Mouse (Mus musculus): ENCODE measurements at regions not wholly inside any gene's neighbourhood (a gene's known extent, or its start where the extent isn't known, plus 50 kb on each side); places are given as distances from the start of the nearest gene placed in this dataset.

- no peak for DNase-seq (ENCODE audit: extremely low spot score)
Measured at GRCm38 (mm10) chr2:115119429-115120205, 461.9 kb upstream of the BC052040 start.

- DNase-seq (ENCODE audit: extremely low spot score) = no peak
Measured at GRCm38 (mm10) chr2:115120206-115120503, 461.4 kb upstream of the BC052040 start.

- no peak for DNase-seq (ENCODE audit: extremely low spot score)
Measured at GRCm38 (mm10) chr2:115126625-115127369, 454.7 kb upstream of the BC052040 start.

GRCm38 (mm10) chr2:115131746-115132145 lies 449.8 kb upstream of the BC052040 start:
- no peak for DNase-seq (ENCODE audit: extremely low spot score)

- DNase-seq (ENCODE audit: extremely low spot score) = no peak
Measured at GRCm38 (mm10) chr2:115132165-115132592, 449.3 kb upstream of the BC052040 start.

- DNase-seq (ENCODE audit: extremely low spot score) = no peak
Measured at GRCm38 (mm10) chr2:115141416-115141815, 440.1 kb upstream of the BC052040 start.

GRCm38 (mm10) chr2:115172111-115172510 lies 409.4 kb upstream of the BC052040 start:
- DNase-seq (ENCODE audit: extremely low spot score) = no peak

GRCm38 (mm10) chr2:115177076-115177475 lies 404.4 kb upstream of the BC052040 start:
- DNase-seq (ENCODE audit: extremely low spot score) = no peak

DNA sequence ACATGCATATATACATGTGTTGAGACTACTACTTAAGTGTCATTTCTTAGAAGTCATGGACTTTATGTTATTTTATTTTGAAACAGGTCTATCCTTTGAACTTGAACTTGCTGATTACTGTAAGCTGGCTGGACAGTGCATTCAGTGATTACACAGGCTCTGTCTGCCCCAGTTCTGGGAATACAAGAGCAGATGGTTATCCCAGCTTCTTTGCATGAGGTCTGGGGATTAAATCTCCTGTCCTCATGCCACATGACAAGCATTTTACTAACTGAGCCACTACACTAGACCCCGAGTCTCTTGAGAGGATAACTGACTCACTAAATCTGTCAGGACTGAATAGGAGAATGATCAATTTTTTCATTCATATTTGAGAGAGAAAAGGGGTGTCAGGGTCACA lies 403.6 kb upstream of the BC052040 start:
- DNase-seq (ENCODE audit: extremely low spot score) = no peak

GRCm38 (mm10) chr2:115211191-115211590 lies 370.3 kb upstream of the BC052040 start:
- no peak for DNase-seq (ENCODE audit: extremely low spot score)

DNA sequence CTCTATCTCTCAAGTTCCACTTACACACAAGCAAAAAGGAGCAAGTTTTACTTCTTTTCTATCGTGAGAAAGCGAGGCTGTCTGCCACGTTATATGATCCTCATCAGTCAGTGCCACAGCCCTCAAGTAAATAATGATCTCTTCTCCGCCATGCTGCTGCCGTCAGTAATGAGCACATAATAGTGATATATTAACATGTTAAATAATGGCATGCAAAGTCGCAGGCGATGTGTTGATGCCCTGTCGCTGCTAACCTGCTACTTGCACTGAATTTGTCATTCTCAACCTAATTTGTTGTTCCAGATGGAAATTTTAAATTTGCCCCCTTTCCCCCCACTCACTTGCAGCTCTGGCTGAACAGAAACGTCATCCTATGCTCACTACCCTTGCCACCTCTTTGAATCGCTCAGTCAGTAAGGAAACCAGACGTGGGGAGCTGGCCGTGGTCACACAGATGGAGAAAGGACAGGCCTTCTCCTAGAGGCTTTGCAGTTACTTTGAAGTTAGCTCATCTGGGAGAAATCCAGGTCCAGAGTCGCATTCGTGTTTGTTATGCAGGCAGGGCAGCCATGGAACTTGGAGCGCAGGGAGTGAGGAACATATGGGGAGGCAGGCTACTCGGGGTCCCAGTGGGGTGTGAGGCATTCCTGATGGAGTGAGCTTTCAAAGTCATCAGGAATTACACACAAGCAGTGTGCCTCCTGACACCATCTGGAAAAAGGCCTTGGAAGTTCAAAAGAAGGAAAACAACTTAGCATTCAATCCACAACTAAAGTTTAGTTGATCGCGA lies 368.1 kb upstream of the BC052040 start:
- DNase-seq (ENCODE audit: extremely low spot score) = peak; percentile 37

DNA sequence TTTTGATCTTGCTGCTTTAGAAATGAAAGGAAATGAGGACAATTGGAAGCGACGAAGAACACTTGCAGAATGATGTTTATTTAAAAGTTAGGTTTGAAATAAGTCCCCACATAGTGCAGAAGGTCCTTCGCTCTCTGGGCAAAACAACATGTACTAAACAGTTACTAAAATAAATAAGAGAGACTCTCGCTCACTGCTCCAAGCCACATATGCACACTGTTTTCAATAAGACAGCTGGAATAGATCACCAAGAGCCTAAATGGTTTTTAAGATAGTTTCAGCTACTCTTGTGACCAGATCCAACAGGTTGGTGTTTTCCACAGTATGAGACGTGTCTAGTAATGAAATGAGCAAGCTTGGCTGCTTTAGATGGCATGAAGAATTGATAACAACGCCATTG lies 367.2 kb upstream of the BC052040 start:
- DNase-seq (ENCODE audit: extremely low spot score) = no peak

DNA sequence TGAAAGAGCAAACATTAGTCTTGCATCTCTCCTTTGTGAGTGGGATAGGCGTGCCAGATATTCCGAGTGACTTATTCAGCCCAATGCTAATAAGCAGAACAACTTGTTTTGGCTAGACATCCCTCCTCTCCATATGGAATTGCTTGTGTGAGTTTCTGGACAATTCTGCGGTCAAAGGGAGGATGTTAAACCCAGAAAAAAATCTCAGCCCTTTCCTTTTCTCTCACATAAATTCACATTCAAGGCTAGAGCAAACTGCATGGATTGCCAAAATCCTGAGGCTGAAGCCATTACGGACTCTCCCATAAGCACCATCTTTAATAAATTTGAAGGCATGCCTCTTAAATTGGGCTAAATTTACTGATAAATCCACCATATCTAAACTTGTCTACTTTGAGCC lies 351.5 kb upstream of the BC052040 start:
- DNase-seq (ENCODE audit: extremely low spot score) = no peak

DNA sequence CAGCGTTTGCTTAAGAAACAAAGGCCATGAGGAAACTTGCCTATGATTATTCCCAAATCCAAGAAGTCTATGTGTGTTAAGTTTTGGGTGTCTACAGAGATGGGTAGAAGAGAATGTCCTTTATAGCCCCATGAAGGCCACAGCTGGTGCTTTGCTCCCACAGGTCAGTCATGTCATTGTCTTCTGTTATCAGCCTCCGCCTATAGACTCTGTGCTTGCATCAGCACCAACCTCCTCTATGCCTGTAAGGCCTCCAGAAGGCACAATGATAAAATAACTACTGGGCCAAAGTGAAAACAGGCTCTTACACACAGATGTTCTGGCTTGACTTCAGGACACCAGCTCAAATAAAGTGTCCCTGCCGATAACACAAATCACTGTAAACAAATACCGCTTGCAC lies 333.8 kb upstream of the BC052040 start:
- DNase-seq (ENCODE audit: extremely low spot score) = no peak

GRCm38 (mm10) chr2:115250019-115250807 lies 331.3 kb upstream of the BC052040 start:
- no peak for DNase-seq (ENCODE audit: extremely low spot score)

DNA sequence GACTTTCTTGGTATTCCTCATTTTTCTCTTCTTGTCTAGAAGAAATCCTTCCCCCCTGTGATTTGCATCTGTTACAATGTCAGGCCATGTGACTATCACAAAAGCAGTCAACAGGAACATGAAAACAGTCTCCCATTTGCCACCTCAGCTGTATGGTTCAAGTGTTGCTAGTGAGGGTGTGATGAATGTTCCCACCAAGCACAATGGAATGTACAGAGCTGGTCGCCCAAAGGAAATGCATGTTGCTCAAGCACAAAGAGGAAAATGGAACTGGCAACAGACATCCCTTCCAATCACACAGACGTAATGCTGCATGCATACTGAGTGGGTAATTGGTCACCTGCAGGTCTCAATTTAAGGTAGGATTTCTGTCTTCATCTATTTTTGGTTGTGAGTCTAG lies 324.1 kb upstream of the BC052040 start:
- no peak for DNase-seq (ENCODE audit: extremely low spot score)

DNA sequence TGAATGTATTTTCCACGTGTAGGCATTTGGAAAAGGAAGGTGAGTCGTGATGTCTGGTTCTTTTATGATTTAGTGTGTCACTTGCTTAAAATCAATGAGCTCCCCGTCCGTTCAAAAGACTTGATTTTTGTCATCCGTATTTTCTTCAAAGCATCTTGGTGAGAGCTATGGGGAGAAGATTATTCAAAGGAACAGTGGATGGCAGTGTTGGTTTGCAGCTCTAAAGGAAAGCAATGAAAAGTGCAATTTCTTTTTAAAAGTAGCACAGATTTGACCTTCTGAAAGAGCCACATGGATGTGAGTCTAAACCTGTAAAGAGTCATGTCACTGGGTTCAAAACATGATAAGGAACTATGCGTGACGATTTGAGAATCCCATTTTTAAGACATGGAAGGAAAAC lies 313.3 kb upstream of the BC052040 start:
- no peak for DNase-seq (ENCODE audit: extremely low spot score)

DNA sequence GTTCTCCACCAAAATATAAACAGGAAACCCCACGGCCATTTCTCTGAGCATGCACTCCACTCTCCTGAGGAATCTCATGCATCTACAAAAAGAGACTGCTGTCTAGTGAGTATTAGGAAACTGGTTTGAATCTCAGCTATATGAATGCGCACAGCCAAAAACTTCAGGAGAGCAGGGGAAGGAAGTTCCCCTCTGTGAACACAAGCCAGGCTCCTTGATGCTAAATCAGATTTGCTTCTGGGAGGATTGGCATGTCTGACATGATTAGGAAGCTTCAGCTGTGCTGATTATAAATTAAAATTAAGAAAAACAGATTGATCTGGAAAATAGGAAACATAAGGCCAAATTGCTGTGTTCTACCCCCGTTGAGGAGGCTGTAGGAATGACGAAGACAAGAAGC lies 304.1 kb upstream of the BC052040 start:
- no peak for DNase-seq (ENCODE audit: extremely low spot score)

DNA sequence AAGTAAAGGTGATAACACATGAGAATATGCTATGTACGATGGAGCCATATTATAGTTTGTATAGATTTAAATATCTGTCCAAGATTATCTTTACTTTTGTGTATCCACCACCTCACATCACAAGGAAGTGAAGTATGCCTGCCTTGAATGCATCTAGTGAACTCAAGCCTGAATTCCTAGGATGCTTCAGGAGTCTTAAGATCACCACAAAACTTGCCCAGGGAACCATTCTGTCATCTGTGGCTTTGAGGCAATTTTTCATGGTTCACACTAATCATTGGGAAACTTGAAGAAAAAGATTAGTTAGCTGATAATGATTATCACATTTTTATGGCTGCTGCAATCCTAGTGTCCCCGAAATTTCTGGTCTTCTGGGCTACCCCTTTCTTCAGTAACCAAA lies 288.5 kb upstream of the BC052040 start:
- no peak for DNase-seq (ENCODE audit: extremely low spot score)

GRCm38 (mm10) chr2:115297463-115297862 lies 284.1 kb upstream of the BC052040 start:
- no peak for DNase-seq (ENCODE audit: extremely low spot score)

GRCm38 (mm10) chr2:115307248-115307647 lies 274.3 kb upstream of the BC052040 start:
- DNase-seq (ENCODE audit: extremely low spot score) = no peak
